Mouse (Mus musculus): Measurements from ENCODE around the gene Cdh24. TPM values are rescaled to one million over a fixed set of nuclear protein-coding genes. Genes with fewer than 3 reads are reported as not detected.
A peak's percentile ranks its signal among the peaks of the same experiment; 100 is the strongest.

The Cdh24 gene
- polyA plus RNA-seq, 1 experiment from 2014 or later = 0.32 TPM

DNA sequence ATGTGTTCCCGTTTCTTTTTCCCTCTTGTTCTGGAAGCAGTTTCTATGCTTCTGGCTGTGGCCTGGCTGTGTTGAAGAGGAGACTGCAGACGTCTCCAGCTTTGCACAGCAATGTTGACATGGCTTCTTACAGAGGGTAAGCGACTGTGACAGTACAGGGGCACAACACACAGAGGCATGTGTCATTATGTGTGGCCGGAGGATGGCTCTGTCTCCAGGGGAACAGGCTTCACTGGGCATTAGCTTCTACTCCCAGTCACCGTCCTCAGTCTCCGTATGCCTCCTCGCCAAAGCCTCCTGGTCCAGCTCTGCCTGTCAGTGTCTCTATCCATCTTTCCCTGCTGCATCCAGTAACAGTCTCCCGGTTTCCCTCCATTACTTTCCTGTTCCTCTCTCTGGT, 33.9 kb downstream of the Cdh24 start:
- WGBS = 43% methylated on average over 8 of the region's 8 CpGs
- Histone ChIP-seq H3K4me2 (replicated peaks; ENCODE audit: low read depth, low read length) (no peak overlapping the region), H3K4me1 (ENCODE audit: insufficient read depth, low read depth, low read length) (no peaks in the 10 kb centered on the region), H3K9ac (replicated peaks; ENCODE audit: low read depth) (no peak overlapping the region), H3K27ac (ENCODE audit: low read length) (no peak overlapping the region), H3K9me3 (ENCODE audit: low read length) (no peaks in the 10 kb centered on the region), H3K27me3 (replicated peaks; ENCODE audit: insufficient read depth, low read length) (no peaks in the 10 kb centered on the region), H3K36me3 (ENCODE audit: insufficient read depth, low read length) (no peaks in the 10 kb centered on the region), H3K4me3 (ENCODE audit: low read depth, low read length) (no peak overlapping the region)
- TF ChIP-seq EP300 (IDR thresholded peaks at IDR 0.05) (no peak), CTCF (IDR thresholded peaks at IDR 0.05) (no peak)
- DNase-seq (ENCODE audit: low spot score) (no peak), ATAC-seq (no peak)

- no peaks in the 10 kb centered on the region for H3K27me3 ChIP-seq (replicated peaks; ENCODE audit: insufficient read depth, low read length)
- H3K4me2 ChIP-seq (replicated peaks; ENCODE audit: low read depth, low read length) = peak within 1 kb of the TSS; percentile 62
- ATAC-seq = peak; percentile 67
- peak within 1 kb of the TSS; percentile 87 for H3K27ac ChIP-seq (ENCODE audit: low read length)
- H3K9ac ChIP-seq (replicated peaks; ENCODE audit: low read depth) = peak within 1 kb of the TSS; percentile 47
- peak within 1 kb of the TSS; percentile 47 for H3K4me3 ChIP-seq (ENCODE audit: low read depth, low read length)
- no peaks in the 10 kb centered on the region for H3K9me3 ChIP-seq (ENCODE audit: low read length)
- no peaks in the 10 kb centered on the region for H3K4me1 ChIP-seq (ENCODE audit: insufficient read depth, low read depth, low read length)
- TF ChIP-seq EP300 (IDR thresholded peaks at IDR 0.05) (no peak), CTCF (IDR thresholded peaks at IDR 0.05) (no peak)
- DNase-seq (ENCODE audit: low spot score) = peak; percentile 92
- no peaks in the 10 kb centered on the region for H3K36me3 ChIP-seq (ENCODE audit: insufficient read depth, low read length)
- WGBS = 1% methylated on average over 36 of the region's 39 CpGs
Observed at GRCm38 (mm10) chr14:54605752-54606321, 35.3 kb downstream of the Cdh24 start, which contains the start of gene 4931414P19Rik. Gene 4931414P19Rik (minus strand): TSS chr14:54605993.

GRCm38 (mm10) chr14:54603686-54604085, 37.5 kb downstream of the Cdh24 start:
- no peak for TF ChIP-seq CTCF (IDR thresholded peaks at IDR 0.05)
- no peak for TF ChIP-seq EP300 (IDR thresholded peaks at IDR 0.05)
- ATAC-seq (no peak), DNase-seq (ENCODE audit: low spot score) (no peak)
- Histone ChIP-seq H3K27me3 (replicated peaks; ENCODE audit: insufficient read depth, low read length) (no peaks in the 10 kb centered on the region), H3K4me3 (ENCODE audit: low read depth, low read length) (peak overlapping the region; percentile 65), H3K4me1 (ENCODE audit: insufficient read depth, low read depth, low read length) (no peaks in the 10 kb centered on the region), H3K36me3 (ENCODE audit: insufficient read depth, low read length) (no peaks in the 10 kb centered on the region), H3K4me2 (replicated peaks; ENCODE audit: low read depth, low read length) (peak overlapping the region; percentile 46), H3K9me3 (ENCODE audit: low read length) (no peaks in the 10 kb centered on the region), H3K27ac (ENCODE audit: low read length) (peak overlapping the region; percentile 91), H3K9ac (replicated peaks; ENCODE audit: low read depth) (no peak overlapping the region)
- 76% methylated on average over 8 of the region's 8 CpGs for WGBS

GRCm38 (mm10) chr14:54603038-54603654, 38.0 kb downstream of the Cdh24 start:
- peak; percentile 99 for DNase-seq (ENCODE audit: low spot score)
- Histone ChIP-seq H3K27ac (ENCODE audit: low read length) (peak overlapping the region; percentile 91), H3K9me3 (ENCODE audit: low read length) (no peaks in the 10 kb centered on the region), H3K4me2 (replicated peaks; ENCODE audit: low read depth, low read length) (peak overlapping the region; percentile 46), H3K4me3 (ENCODE audit: low read depth, low read length) (peak overlapping the region; percentile 65), H3K4me1 (ENCODE audit: insufficient read depth, low read depth, low read length) (no peaks in the 10 kb centered on the region), H3K27me3 (replicated peaks; ENCODE audit: insufficient read depth, low read length) (no peaks in the 10 kb centered on the region), H3K9ac (replicated peaks; ENCODE audit: low read depth) (peak overlapping the region; percentile 66), H3K36me3 (ENCODE audit: insufficient read depth, low read length) (no peaks in the 10 kb centered on the region)
- no peak for TF ChIP-seq EP300 (IDR thresholded peaks at IDR 0.05)
- peak; percentile 25 for TF ChIP-seq CTCF (IDR thresholded peaks at IDR 0.05)
- WGBS = under 1% methylated on average over 46 of the region's 46 CpGs
- peak; percentile 99 for ATAC-seq

GRCm38 (mm10) chr14:54602613-54603012, 38.6 kb downstream of the Cdh24 start:
- Histone ChIP-seq H3K36me3 (ENCODE audit: insufficient read depth, low read length) (no peaks in the 10 kb centered on the region), H3K4me2 (replicated peaks; ENCODE audit: low read depth, low read length) (peak overlapping the region; percentile 46), H3K9me3 (ENCODE audit: low read length) (no peaks in the 10 kb centered on the region), H3K27me3 (replicated peaks; ENCODE audit: insufficient read depth, low read length) (no peaks in the 10 kb centered on the region), H3K27ac (ENCODE audit: low read length) (peak overlapping the region; percentile 91), H3K4me1 (ENCODE audit: insufficient read depth, low read depth, low read length) (no peaks in the 10 kb centered on the region), H3K9ac (replicated peaks; ENCODE audit: low read depth) (peak overlapping the region; percentile 66), H3K4me3 (ENCODE audit: low read depth, low read length) (peak overlapping the region; percentile 65)
- DNase-seq (ENCODE audit: low spot score) (no peak), ATAC-seq (no peak)
- TF ChIP-seq EP300 (IDR thresholded peaks at IDR 0.05) = no peak
- TF ChIP-seq CTCF (IDR thresholded peaks at IDR 0.05) = no peak
- 38% methylated on average over 4 of the region's 4 CpGs for WGBS

DNA sequence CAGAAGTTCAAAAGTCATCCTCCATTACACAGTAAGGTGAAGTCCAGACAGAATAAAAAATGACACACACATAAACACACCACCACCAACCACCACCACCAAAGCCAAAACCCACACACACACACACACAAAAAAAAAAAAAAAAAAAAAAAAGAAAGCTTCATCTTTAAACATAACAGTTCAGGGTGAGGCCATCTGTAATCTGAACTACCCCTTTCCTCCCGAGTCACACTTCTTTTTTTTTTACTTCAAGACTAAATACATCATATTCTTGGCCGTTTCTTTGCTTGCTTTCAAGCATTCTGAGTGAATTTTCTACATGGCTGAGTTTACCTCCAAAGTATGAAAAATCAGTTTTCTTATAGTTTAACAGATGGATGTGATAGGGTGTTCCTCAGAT, 39.6 kb downstream of the Cdh24 start:
- 41% methylated on average over 2 of the region's 2 CpGs for WGBS
- H3K27me3 ChIP-seq (replicated peaks; ENCODE audit: insufficient read depth, low read length) = no peaks in the 10 kb centered on the region
- H3K27ac ChIP-seq (ENCODE audit: low read length) = no peak overlapping the region
- TF ChIP-seq CTCF (IDR thresholded peaks at IDR 0.05) = no peak
- no peak for TF ChIP-seq EP300 (IDR thresholded peaks at IDR 0.05)
- H3K4me1 ChIP-seq (ENCODE audit: insufficient read depth, low read depth, low read length) = no peaks in the 10 kb centered on the region
- no peak overlapping the region for H3K4me3 ChIP-seq (ENCODE audit: low read depth, low read length)
- no peaks in the 10 kb centered on the region for H3K36me3 ChIP-seq (ENCODE audit: insufficient read depth, low read length)
- no peak for DNase-seq (ENCODE audit: low spot score)
- no peak overlapping the region for H3K9ac ChIP-seq (replicated peaks; ENCODE audit: low read depth)
- no peak overlapping the region for H3K4me2 ChIP-seq (replicated peaks; ENCODE audit: low read depth, low read length)
- ATAC-seq = no peak
- H3K9me3 ChIP-seq (ENCODE audit: low read length) = no peaks in the 10 kb centered on the region
